Mouse (Mus musculus) CD4-positive helper T cell, adult 2 months (primary cell): ENCODE measurements around the gene Sycn.
"Not testable (repeated sequence)": the region's sequence is repeated elsewhere in the genome, so short reads cannot be mapped to it uniquely, and the experiment has no call there.

Experiments
- DNase-seq: peaks from one replicate; pipeline ENCODE4 v3.0.0-alpha.2; 2012; ENCODE audit warnings: low read depth, missing footprints, low spot score

Gene Sycn

GRCm38 (mm10) chr7:28540526-28540925 is at the start of gene Sycn:
Sycn (plus strand) TSS chr7:28540885.
- DNase-seq, result no peak

DNA sequence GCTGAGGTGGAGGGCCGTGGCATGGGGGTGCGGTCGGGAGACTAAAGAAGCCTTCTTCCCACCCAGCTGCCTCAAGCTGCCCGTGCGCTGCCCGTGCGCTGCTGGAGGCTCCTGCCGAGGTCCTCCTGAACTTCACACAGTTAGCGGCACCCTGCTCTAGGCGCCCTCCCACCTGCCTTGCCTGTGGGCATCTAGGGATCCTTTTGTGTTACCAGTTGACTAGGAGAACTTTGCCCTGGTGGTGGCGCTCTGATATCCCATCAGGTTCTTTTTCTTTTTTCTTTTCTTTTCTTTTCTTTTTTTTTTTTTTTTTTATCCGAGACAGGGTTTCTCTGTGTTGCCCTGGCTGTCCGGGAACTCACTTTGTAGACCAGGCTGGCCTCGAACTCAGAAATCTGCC is 49.8 kb upstream of the Sycn start:
- no peak for DNase-seq

GRCm38 (mm10) chr7:28492310-28492709 is 48.4 kb upstream of the Sycn start:
- no peak for DNase-seq

DNA sequence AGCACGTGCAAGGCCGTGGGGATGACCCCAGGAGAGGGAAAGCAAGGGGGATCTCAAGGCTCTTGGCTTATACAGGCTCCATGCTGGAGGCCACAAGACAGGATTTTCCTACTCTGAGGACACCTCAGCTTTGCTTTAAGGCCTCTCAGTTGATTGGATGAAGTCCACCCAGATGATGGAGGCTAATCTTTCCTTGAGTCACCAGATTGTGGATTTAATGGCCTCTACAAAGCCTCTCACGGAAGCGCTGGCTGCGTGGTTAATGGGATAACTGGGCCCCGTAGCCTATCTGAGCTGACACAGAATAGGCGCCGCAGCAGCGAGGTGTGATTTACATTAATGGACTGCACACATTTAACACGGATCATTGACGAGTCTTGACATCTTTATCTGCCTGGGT is 45.3 kb upstream of the Sycn start:
- DNase-seq, result no peak

GRCm38 (mm10) chr7:28505585-28505984 is 35.1 kb upstream of the Sycn start:
- DNase-seq, result no peak

DNA sequence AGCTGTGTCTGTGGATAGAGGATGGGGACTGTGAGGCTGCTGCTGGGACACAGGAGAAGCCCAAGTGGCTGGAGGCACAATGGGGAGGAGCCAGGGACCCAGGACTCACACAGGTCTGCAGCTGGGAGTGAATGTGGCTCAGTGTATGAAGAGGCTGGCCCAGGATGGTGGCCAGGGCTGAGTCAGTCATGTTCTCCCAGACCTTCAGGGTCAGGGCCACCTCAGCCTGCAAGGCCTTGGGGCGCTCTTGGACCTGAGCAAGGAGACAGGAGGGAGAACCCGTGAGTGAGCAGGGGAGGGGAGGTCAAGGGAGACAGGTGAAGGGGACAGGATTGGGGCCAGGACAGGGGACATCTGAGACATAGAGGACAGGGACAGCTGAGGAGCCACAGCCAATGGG is 31.6 kb upstream of the Sycn start:
- DNase-seq, result not testable (repeated sequence)

GRCm38 (mm10) chr7:28510405-28510974 is 30.2 kb upstream of the Sycn start, which contains the start of gene Ifnl2:
Ifnl2 (minus strand) TSS chr7:28510455.
- not testable (repeated sequence) for DNase-seq

- DNase-seq, result no peak
Measured at GRCm38 (mm10) chr7:28511441-28511840, 29.2 kb upstream of the Sycn start.

GRCm38 (mm10) chr7:28522536-28522935 is 18.1 kb upstream of the Sycn start, which contains the start of gene Ifnl3:
Ifnl3 (plus strand) TSS chr7:28522836.
- DNase-seq, result not testable (repeated sequence)

GRCm38 (mm10) chr7:28527922-28528719 is 12.6 kb upstream of the Sycn start:
- DNase-seq, result peak; percentile 87

DNA sequence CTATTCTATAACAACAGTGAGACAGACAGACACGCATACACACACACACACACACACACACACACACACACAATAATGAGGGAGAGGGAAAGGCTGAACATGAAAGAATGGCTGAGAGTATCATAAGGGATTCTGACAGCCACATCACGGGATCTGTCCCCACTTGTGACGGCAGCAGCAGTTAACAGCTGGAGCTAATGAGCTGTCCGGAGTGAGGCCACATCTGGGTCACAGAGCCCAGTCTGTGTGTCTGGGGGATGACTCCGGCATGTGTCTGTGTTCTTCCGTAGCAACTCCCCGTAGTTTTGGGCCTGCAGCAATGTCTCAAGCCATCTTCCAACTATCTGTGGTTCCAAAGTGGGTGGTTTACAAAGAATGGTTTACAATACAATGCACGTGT is 8.7 kb upstream of the Sycn start:
- DNase-seq, result no peak

- DNase-seq, result not testable (repeated sequence)
Measured at GRCm38 (mm10) chr7:28538886-28539285, 1.8 kb upstream of the Sycn start.

DNA sequence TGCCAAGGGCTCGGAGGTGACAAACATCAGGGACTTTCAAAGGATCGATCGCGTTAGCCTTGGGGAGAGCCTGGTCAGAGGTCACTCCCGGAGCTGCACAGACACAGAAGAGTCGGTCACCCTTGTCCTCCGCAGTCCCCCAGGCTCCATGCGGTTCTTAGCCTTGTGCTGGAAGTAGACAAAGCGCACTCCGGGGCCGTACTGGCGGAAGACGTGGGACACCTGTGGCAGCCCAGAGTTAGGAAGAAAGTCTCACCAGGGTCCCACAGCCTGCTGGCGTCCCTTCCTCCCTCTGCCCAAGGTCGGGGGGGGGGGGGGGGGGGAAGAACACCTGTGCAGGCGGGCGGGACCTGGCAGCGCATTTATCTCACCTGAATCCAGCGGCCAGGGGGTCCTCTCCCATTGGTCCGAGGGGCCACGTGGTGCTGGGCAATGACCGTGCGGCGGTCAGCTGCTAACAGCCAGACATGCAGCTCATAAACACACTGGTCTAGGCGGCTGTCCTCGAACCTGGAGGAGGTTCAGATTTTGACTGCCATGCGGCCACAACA is 3.4 kb downstream of the Sycn start:
- DNase-seq, result no peak

- DNase-seq, result no peak
Measured at GRCm38 (mm10) chr7:28545048-28545890, 4.6 kb downstream of the Sycn start.

GRCm38 (mm10) chr7:28545891-28546210 is 5.2 kb downstream of the Sycn start:
- no peak for DNase-seq

- DNase-seq, result no peak
Measured at GRCm38 (mm10) chr7:28546649-28547048, 6.0 kb downstream of the Sycn start.

DNA sequence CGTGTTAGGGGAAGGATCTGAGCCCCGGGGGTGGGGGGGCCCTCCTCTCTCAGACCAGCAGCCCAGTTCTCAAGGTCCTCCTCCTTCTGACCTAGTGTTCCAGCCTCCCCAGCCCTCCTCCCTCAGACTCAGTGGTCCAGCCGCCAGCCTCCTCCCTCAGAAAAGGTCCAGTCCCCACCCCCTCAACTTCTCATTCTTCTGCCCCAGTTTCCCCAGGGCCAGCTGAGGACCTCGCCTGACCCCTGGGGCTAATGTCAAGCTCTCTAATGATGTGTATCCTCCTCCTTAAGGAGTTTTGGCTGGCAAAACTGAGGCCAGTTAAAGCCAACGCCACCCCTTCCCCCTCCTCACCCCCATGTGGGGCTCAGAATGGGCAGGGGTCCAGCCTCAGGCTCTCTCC is 6.5 kb downstream of the Sycn start, which contains the start of gene Nccrp1:
Nccrp1 (minus strand) TSS at position 101 of the 400 bp plus-strand sequence.
- no peak for DNase-seq

GRCm38 (mm10) chr7:28547628-28548027 is 6.9 kb downstream of the Sycn start:
- no peak for DNase-seq

GRCm38 (mm10) chr7:28553076-28553475 is 12.4 kb downstream of the Sycn start:
- DNase-seq, result no peak

DNA sequence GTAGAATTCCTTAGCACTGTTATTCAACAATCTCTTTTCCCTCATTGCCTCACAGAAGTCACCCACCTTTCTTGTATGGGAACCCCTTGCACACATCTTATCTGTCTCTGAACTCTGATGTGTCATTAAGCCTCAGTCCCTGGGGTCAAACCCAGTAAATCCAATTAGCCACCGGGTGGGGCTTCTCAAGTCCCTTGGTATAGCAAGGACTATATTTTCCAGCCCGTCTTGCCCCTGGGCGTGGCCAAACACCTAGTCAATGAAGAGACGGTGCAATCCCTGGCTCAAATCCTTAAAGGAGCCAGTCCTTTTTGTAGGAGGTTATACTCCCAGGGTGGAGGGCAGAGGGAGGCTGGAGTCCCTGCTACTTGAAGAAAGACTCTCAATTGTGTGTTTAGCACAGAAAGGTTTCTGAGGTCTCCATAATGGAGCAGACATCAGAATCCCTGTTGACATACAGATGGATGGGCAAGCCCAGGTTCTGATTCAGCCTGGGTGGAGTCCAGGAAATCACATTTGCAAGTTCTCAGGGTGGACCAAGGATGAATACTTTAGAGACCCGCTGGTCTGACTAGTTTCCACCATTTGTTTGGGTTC is 15.4 kb downstream of the Sycn start:
- no peak for DNase-seq

- DNase-seq, result no peak
Measured at GRCm38 (mm10) chr7:28557069-28557468, 16.4 kb downstream of the Sycn start.

- DNase-seq, result peak; percentile 33
Measured at GRCm38 (mm10) chr7:28557708-28558107, 17.0 kb downstream of the Sycn start.
